Mouse (Mus musculus) lung, embryonic 15.5 days (tissue): ENCODE measurements around the gene Ovgp1. TPM values are rescaled to one million over a fixed set of nuclear protein-coding genes. Genes with fewer than 3 reads are reported as not detected.
"Not testable (repeated sequence)": the region's sequence is repeated elsewhere in the genome, so short reads cannot be mapped to it uniquely, and the experiment has no call there.

Experiments used
- ATAC-seq: fragments of 200-750 bp; cut with Nextera tagmentation; 2 replicates; pipeline ENCODE4 v1.8.0; 2017; ENCODE audit warnings: moderate number of reproducible peaks, borderline replicate concordance; ENCODE audit not compliant: low FRiP score, low TSS enrichment; ENCODE audit errors: extremely low read depth
- H3K27ac ChIP-seq: fragments of 300-500 bp; sonication (generic); 2 replicates; pipeline ENCODE4 v1.5.1; 2015; ENCODE audit warnings: moderate library complexity, mild to moderate bottlenecking, inconsistent platforms
- H3K27me3 ChIP-seq: fragments of 300-500 bp; sonication (generic); 2 replicates; pipeline ENCODE4 v1.6.1; 2015; ENCODE audit warnings: inconsistent platforms
- H3K36me3 ChIP-seq: fragments of 300-500 bp; sonication (generic); 2 replicates; pipeline ENCODE4 v1.6.1; 2015; ENCODE audit warnings: inconsistent platforms
- H3K4me1 ChIP-seq: fragments of 300-500 bp; sonication (generic); 2 replicates; pipeline ENCODE4 v1.6.1; 2015; ENCODE audit warnings: inconsistent platforms
- H3K4me2 ChIP-seq: fragments of 300-500 bp; sonication (generic); 2 replicates; pipeline ENCODE4 v1.6.1; 2015; ENCODE audit warnings: inconsistent platforms, mild to moderate bottlenecking, moderate library complexity
- H3K4me3 ChIP-seq: fragments of 300-500 bp; sonication (generic); 2 replicates; pipeline ENCODE4 v1.5.1; 2015; ENCODE audit warnings: mild to moderate bottlenecking, inconsistent platforms
- H3K9ac ChIP-seq: fragments of 300-500 bp; sonication (generic); 2 replicates; pipeline ENCODE4 v1.6.1; 2015; ENCODE audit warnings: inconsistent platforms
- H3K9me3 ChIP-seq: fragments of 300-500 bp; sonication (generic); 2 replicates; pipeline ENCODE4 v1.6.1; 2016; ENCODE audit warnings: inconsistent platforms
- WGBS: fragments of 180-500 bp; shearing (Covaris S2); methylation state at CpG from one replicate; pipeline ENCODE4 v1.1.7; 2015; 5-methylcytosine and 5-hydroxymethylcytosine counted together
- polyA plus RNA-seq: library from polyadenylated mRNA; unstranded; fragments of >200 nt; fragmentation: Nextera tagmentation; extraction: Ambion mirVana; gene quantifications from 2 replicates; pipeline ENCODE4 v1.2.1, GENCODE M21; 2015

Gene Ovgp1
- polyA plus RNA-seq, 1 experiment from 2014 or later, result 1.7 TPM

GRCm38 (mm10) chr3:105957235-105957634, 16.3 kb upstream of the Ovgp1 start:
- H3K4me2 ChIP-seq, result peak overlapping the region; percentile 71; the same call in 1 of the 2 replicates
- H3K4me3 ChIP-seq, result no peak overlapping the region
- 94% methylated on average over 1 of the region's 1 CpGs for WGBS

GRCm38 (mm10) chr3:105958204-105958603, 15.3 kb upstream of the Ovgp1 start:
- H3K4me2 ChIP-seq, result peak overlapping the region; percentile 71
- peaks cover 41% of the 10 kb centered on the region for H3K36me3 ChIP-seq
- no peak overlapping the region for H3K27ac ChIP-seq
- WGBS, result 40% methylated on average over 5 of the region's 5 CpGs
- peak overlapping the region; percentile 82 for H3K4me3 ChIP-seq
- peaks cover 24% of the 10 kb centered on the region for H3K4me1 ChIP-seq
- H3K9me3 ChIP-seq, result no peaks in the 10 kb centered on the region
- H3K27me3 ChIP-seq, result no peaks in the 10 kb centered on the region
- ATAC-seq, result no peak
- H3K9ac ChIP-seq, result peak overlapping the region; percentile 99

More at GRCm38 (mm10) chr3:105957235-105957634, 16.3 kb upstream of the Ovgp1 start:
- Histone ChIP-seq H3K36me3 (peaks cover 41% of the 10 kb centered on the region), H3K27ac (no peak overlapping the region), H3K9me3 (no peaks in the 10 kb centered on the region), H3K27me3 (no peaks in the 10 kb centered on the region), H3K9ac (peak overlapping the region; percentile 99; the same call in 1 of the 2 replicates), H3K4me1 (peaks cover 24% of the 10 kb centered on the region)
- no peak for ATAC-seq

DNA sequence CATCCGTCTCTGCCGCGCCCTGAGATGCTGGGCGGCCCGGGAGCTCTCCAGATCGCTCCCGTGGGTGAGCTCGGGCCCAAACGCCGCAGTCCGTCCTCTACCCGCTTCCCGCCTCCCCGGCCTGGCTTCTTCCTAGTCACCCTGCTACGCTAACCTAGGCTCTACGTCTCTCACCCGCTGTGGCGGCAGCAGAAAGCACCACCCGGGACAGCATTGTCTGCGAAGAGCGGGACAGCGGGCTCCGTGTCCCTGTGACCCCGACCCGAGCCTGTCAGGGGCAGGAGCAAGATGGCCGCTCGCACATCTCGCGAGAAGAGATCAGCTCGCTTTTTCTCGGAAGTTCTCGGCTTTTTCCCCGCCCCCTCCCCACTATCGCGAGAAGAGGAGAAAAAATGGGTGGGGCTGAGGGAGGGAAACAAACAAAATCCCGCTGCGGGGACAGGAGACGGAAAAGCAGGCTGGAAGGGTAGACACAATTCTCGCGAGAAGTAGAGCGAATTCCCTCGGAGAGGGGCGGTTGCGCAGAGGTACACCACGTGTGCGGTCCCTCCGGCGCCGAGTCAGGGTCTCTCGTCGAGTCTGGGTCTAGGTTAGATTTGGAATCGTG, 14.4 kb upstream of the Ovgp1 start, which contains the start of gene Wdr77:
Gene Wdr77, plus strand, starts transcription at position 396 of the 607 bp plus-strand sequence.
- no peaks in the 10 kb centered on the region for H3K27me3 ChIP-seq
- H3K4me1 ChIP-seq, result peaks cover 24% of the 10 kb centered on the region
- peak within 1 kb of the TSS; percentile 87 for H3K27ac ChIP-seq
- H3K4me3 ChIP-seq, result peak within 1 kb of the TSS; percentile 82
- ATAC-seq, result peak; percentile 98
- H3K4me2 ChIP-seq, result peak within 1 kb of the TSS; percentile 72
- under 1% methylated on average over 52 of the region's 52 CpGs for WGBS
- H3K36me3 ChIP-seq, result peaks cover 45% of the 10 kb centered on the region
- peak within 1 kb of the TSS; percentile 99 for H3K9ac ChIP-seq
- no peaks in the 10 kb centered on the region for H3K9me3 ChIP-seq

DNA sequence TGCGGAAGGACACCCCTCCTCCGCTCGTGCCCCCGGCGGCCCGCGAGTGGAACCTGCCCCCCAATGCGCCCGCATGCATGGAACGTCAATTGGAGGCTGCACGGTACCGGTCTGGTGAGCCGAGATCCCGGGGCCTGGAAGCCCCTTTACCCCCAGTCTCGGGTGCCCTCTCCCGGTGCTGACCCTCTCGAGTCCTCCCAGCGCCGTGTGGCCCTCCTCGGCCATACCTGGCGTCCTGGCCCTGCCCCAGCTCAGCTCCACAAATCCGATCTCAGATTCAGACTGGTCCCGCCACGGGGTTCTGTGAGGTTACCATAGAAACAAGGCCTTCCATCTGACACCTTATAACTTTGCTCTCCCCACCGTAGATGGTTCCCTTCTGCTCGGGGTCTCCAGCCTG, 13.9 kb upstream of the Ovgp1 start:
- Histone ChIP-seq H3K36me3 (peaks cover 47% of the 10 kb centered on the region), H3K4me3 (peak overlapping the region; percentile 82), H3K27me3 (no peaks in the 10 kb centered on the region), H3K27ac (peak overlapping the region; percentile 38), H3K9me3 (no peaks in the 10 kb centered on the region), H3K4me1 (peaks cover 24% of the 10 kb centered on the region), H3K9ac (peak overlapping the region; percentile 93), H3K4me2 (peak overlapping the region; percentile 72)
- WGBS, result under 1% methylated on average over 26 of the region's 26 CpGs
- ATAC-seq, result peak; percentile 66

- peaks cover 24% of the 10 kb centered on the region for H3K4me1 ChIP-seq
- peak within 1 kb of the TSS; percentile 99 for H3K9ac ChIP-seq
- peak within 1 kb of the TSS; percentile 72 for H3K4me2 ChIP-seq
- ATAC-seq, result no peak
- no peaks in the 10 kb centered on the region for H3K9me3 ChIP-seq
- peaks cover 47% of the 10 kb centered on the region for H3K36me3 ChIP-seq
- peak within 1 kb of the TSS; percentile 82 for H3K4me3 ChIP-seq
- H3K27me3 ChIP-seq, result no peaks in the 10 kb centered on the region
- WGBS, result 4% methylated on average over 6 of the region's 6 CpGs
- H3K27ac ChIP-seq, result peak within 1 kb of the TSS; percentile 87
Observed at GRCm38 (mm10) chr3:105959999-105960398, 13.5 kb upstream of the Ovgp1 start, which contains the start of gene Atp5f1. Gene Atp5f1, minus strand, starts transcription at chr3:105960099.

GRCm38 (mm10) chr3:105960700-105961099, 12.8 kb upstream of the Ovgp1 start:
- H3K4me1 ChIP-seq, result peaks cover 24% of the 10 kb centered on the region
- no peak for ATAC-seq
- WGBS, result 92% methylated on average over 2 of the region's 2 CpGs
- peak overlapping the region; percentile 72 for H3K4me2 ChIP-seq
- no peak overlapping the region for H3K9ac ChIP-seq
- peak overlapping the region; percentile 82 for H3K4me3 ChIP-seq
- H3K9me3 ChIP-seq, result no peaks in the 10 kb centered on the region
- no peak overlapping the region for H3K27ac ChIP-seq
- H3K27me3 ChIP-seq, result no peaks in the 10 kb centered on the region
- H3K36me3 ChIP-seq, result peaks cover 52% of the 10 kb centered on the region

DNA sequence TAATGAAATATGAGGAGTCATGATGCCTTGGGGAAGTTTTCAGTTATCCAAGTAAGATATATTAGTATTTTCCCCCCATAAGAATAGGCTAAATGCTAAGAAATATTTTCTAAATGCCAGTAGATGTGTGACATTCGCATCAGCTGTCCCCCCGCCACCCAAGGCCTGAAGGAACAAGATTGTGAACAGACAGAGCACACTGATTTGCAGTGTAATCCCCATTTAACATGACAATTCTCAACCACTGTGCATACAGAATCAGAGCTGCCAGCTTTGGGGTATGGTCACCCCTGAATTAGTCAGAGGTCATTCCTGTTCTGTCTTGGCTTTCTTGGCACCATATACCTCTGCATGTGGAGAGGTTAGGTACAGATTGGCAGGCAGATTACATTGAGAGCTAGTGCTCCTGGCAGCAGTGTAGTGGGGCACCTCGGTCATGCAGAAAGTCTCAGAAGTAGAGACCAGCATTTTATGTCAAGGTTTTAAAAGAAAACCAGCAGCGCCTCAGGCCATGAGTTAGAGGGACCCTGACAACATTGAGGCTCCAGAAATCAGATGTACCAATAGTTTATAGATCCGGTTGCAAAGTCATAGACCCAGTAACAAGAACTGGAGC, 1.6 kb upstream of the Ovgp1 start:
- Histone ChIP-seq H3K27me3 (no peaks in the 10 kb centered on the region), H3K9ac (no peak overlapping the region), H3K4me2 (no peak overlapping the region), H3K36me3 (peaks cover 33% of the 10 kb centered on the region), H3K9me3 (no peaks in the 10 kb centered on the region), H3K4me1 (no peaks in the 10 kb centered on the region), H3K4me3 (no peak overlapping the region), H3K27ac (no peak overlapping the region)
- 77% methylated on average over 5 of the region's 5 CpGs for WGBS
- no peak for ATAC-seq

GRCm38 (mm10) chr3:105974174-105974573, 663 bp downstream of the Ovgp1 start:
- Histone ChIP-seq H3K4me3 (no peak overlapping the region), H3K9ac (no peak overlapping the region), H3K4me1 (no peaks in the 10 kb centered on the region), H3K9me3 (no peaks in the 10 kb centered on the region), H3K27ac (no peak overlapping the region), H3K4me2 (no peak overlapping the region), H3K27me3 (no peaks in the 10 kb centered on the region), H3K36me3 (peaks cover 11% of the 10 kb centered on the region)
- 82% methylated on average over 2 of the region's 2 CpGs for WGBS
- ATAC-seq, result no peak

GRCm38 (mm10) chr3:105989611-105990010, 16.1 kb downstream of the Ovgp1 start:
- not testable (repeated sequence) for H3K4me3 ChIP-seq, H3K9me3 ChIP-seq, H3K36me3 ChIP-seq, H3K27me3 ChIP-seq, H3K27ac ChIP-seq, H3K4me2 ChIP-seq, ATAC-seq, H3K4me1 ChIP-seq, H3K9ac ChIP-seq
- WGBS, result 57% methylated on average over 5 of the region's 5 CpGs

- Histone ChIP-seq H3K9me3 (no peaks in the 10 kb centered on the region), H3K9ac (no peak overlapping the region), H3K36me3 (no peaks in the 10 kb centered on the region), H3K27ac (no peak overlapping the region), H3K4me2 (no peak overlapping the region), H3K27me3 (no peaks in the 10 kb centered on the region), H3K4me1 (no peaks in the 10 kb centered on the region), H3K4me3 (no peak overlapping the region)
- 22% methylated on average over 4 of the region's 4 CpGs for WGBS
- no peak for ATAC-seq
Observed at GRCm38 (mm10) chr3:105991653-105992283, 18.3 kb downstream of the Ovgp1 start.

GRCm38 (mm10) chr3:105994730-105995129, 21.2 kb downstream of the Ovgp1 start:
- Histone ChIP-seq H3K27ac (no peak overlapping the region), H3K9ac (no peak overlapping the region), H3K36me3 (no peaks in the 10 kb centered on the region), H3K27me3 (no peaks in the 10 kb centered on the region), H3K4me1 (no peaks in the 10 kb centered on the region), H3K9me3 (no peaks in the 10 kb centered on the region), H3K4me2 (no peak overlapping the region), H3K4me3 (no peak overlapping the region)
- no peak for ATAC-seq
- WGBS, result 63% methylated on average over 2 of the region's 2 CpGs
